Mouse (Mus musculus) intestine, embryonic 16.5 days (tissue): Measurements from ENCODE around the gene Plin3. TPM values are rescaled to one million over a fixed set of nuclear protein-coding genes. Genes with fewer than 3 reads are reported as not detected.
A peak's percentile ranks its signal among the peaks of the same experiment; 100 is the strongest.

ENCODE experiments used
- ATAC-seq: fragments of 200-750 bp; cut with Nextera tagmentation; 2 replicates; pipeline ENCODE4 v1.8.0; 2017; ENCODE audit warnings: moderate TSS enrichment, moderate library complexity
- H3K27ac ChIP-seq: fragments of 300-500 bp; sonication (generic); 2 replicates; pipeline ENCODE4 v1.5.1; 2014; ENCODE audit warnings: mild to moderate bottlenecking, low read length
- H3K27me3 ChIP-seq: fragments of 300-500 bp; sonication (generic); replicated peaks from 2 replicates; pipeline ENCODE4 v1.6.1; 2014; ENCODE audit warnings: low read length, control low read depth, mixed read lengths; ENCODE audit not compliant: control insufficient read depth, insufficient read depth
- H3K36me3 ChIP-seq: fragments of 300-500 bp; sonication (generic); 2 replicates; pipeline ENCODE4 v1.6.1; 2014; ENCODE audit warnings: low read length, control low read depth; ENCODE audit not compliant: control insufficient read depth, insufficient read depth
- H3K4me1 ChIP-seq: fragments of 300-500 bp; sonication (generic); 2 replicates; pipeline ENCODE4 v1.6.1; 2014; ENCODE audit warnings: low read length, control low read depth, mixed read lengths; ENCODE audit not compliant: control insufficient read depth, insufficient read depth
- H3K4me2 ChIP-seq: fragments of 300-500 bp; sonication (generic); 2 replicates; pipeline ENCODE4 v1.6.1; 2014; ENCODE audit warnings: low read depth, low read length, control low read depth
- H3K4me3 ChIP-seq: fragments of 300-500 bp; sonication (generic); 2 replicates; pipeline ENCODE4 v1.5.1; 2014; ENCODE audit warnings: mild to moderate bottlenecking, low read length
- H3K9ac ChIP-seq: fragments of 300-500 bp; sonication (generic); 2 replicates; pipeline ENCODE4 v1.6.1; 2014; ENCODE audit warnings: low read depth, low read length
- H3K9me3 ChIP-seq: fragments of 300-500 bp; sonication (generic); 2 replicates; pipeline ENCODE4 v1.6.1; 2016; ENCODE audit warnings: low read length, control low read depth; ENCODE audit not compliant: control insufficient read depth
- WGBS: fragments of 180-500 bp; shearing (Covaris S2); extraction: QIAGEN DNeasy Blood & Tissue Kit; methylation state at CpG from one replicate; pipeline ENCODE4 v1.1.7; 2014; 5-methylcytosine and 5-hydroxymethylcytosine counted together
- polyA plus RNA-seq: library from polyadenylated mRNA; unstranded; fragments of >200 nt; fragmentation: Nextera tagmentation; extraction: Ambion mirVana; gene quantifications from 2 replicates; pipeline ENCODE4 v1.2.1, GENCODE M21; 2015

The Plin3 gene
- polyA plus RNA-seq, result 287 and 364 TPM in 2 replicates

- H3K9me3 ChIP-seq, result no peaks in the 10 kb centered on the region
- peak within 1 kb of the TSS; percentile 70 for H3K9ac ChIP-seq
- H3K4me1 ChIP-seq, result peaks cover 17% of the 10 kb centered on the region
- 0 out of 2 replicates have a peak within 1 kb of the TSS, but pooled peaks have one; percentile 83 for H3K4me2 ChIP-seq
- no peak for ATAC-seq
- peak within 1 kb of the TSS; percentile 93; the same call in 1 of the 2 replicates for H3K27ac ChIP-seq
- no peaks in the 10 kb centered on the region for H3K36me3 ChIP-seq
- no peak within 1 kb of the TSS for H3K4me3 ChIP-seq
- 89% methylated on average over 4 of the region's 4 CpGs for WGBS
- no peaks in the 10 kb centered on the region for H3K27me3 ChIP-seq
Observed at GRCm38 (mm10) chr17:56292531-56293222, at the start of gene Plin3. TSS of gene Plin3 (minus strand) at chr17:56292873.

- no peak for ATAC-seq
- Histone ChIP-seq H3K27ac (no peak overlapping the region), H3K36me3 (no peaks in the 10 kb centered on the region)
Observed at GRCm38 (mm10) chr17:56340717-56341116, 48.0 kb upstream of the Plin3 start.

GRCm38 (mm10) chr17:56338909-56339308 lies 46.2 kb upstream of the Plin3 start:
- Histone ChIP-seq H3K4me2 (no peak overlapping the region), H3K27me3 (no peaks in the 10 kb centered on the region), H3K4me1 (peaks cover 4% of the 10 kb centered on the region; the same call in 1 of the 2 replicates), H3K4me3 (no peak overlapping the region), H3K9me3 (no peaks in the 10 kb centered on the region), H3K27ac (no peak overlapping the region), H3K36me3 (no peaks in the 10 kb centered on the region), H3K9ac (no peak overlapping the region)
- 62% methylated on average over 4 of the region's 4 CpGs for WGBS
- no peak; the same call in 1 of the 2 replicates for ATAC-seq

More at GRCm38 (mm10) chr17:56340717-56341116, 48.0 kb upstream of the Plin3 start:
- no peaks in the 10 kb centered on the region for H3K4me1 ChIP-seq
- H3K9ac ChIP-seq, result no peak overlapping the region
- no peak overlapping the region for H3K4me3 ChIP-seq
- H3K4me2 ChIP-seq, result no peak overlapping the region
- H3K27me3 ChIP-seq, result no peaks in the 10 kb centered on the region
- H3K9me3 ChIP-seq, result no peaks in the 10 kb centered on the region

- no peak overlapping the region for H3K4me2 ChIP-seq
- 87% methylated on average over 6 of the region's 6 CpGs for WGBS
- H3K27me3 ChIP-seq, result no peaks in the 10 kb centered on the region
- H3K4me1 ChIP-seq, result peaks cover 4% of the 10 kb centered on the region; the same call in 1 of the 2 replicates
- H3K27ac ChIP-seq, result no peak overlapping the region
- no peak for ATAC-seq
- H3K9me3 ChIP-seq, result no peaks in the 10 kb centered on the region
- no peak overlapping the region for H3K4me3 ChIP-seq
- H3K9ac ChIP-seq, result no peak overlapping the region
- H3K36me3 ChIP-seq, result no peaks in the 10 kb centered on the region
Observed at GRCm38 (mm10) chr17:56337791-56338190, 45.1 kb upstream of the Plin3 start.

- WGBS, result 51% methylated on average over 4 of the region's 4 CpGs
- Histone ChIP-seq H3K36me3 (no peaks in the 10 kb centered on the region), H3K27ac (no peak overlapping the region), H3K9me3 (no peaks in the 10 kb centered on the region), H3K27me3 (no peaks in the 10 kb centered on the region), H3K4me2 (no peak overlapping the region), H3K4me3 (no peak overlapping the region), H3K9ac (no peak overlapping the region), H3K4me1 (peaks cover 4% of the 10 kb centered on the region; the same call in 1 of the 2 replicates)
- no peak for ATAC-seq
Observed at GRCm38 (mm10) chr17:56337190-56337589, 44.5 kb upstream of the Plin3 start.

GRCm38 (mm10) chr17:56332987-56333386 lies 40.3 kb upstream of the Plin3 start:
- H3K4me3 ChIP-seq, result no peak overlapping the region
- peaks cover 17% of the 10 kb centered on the region for H3K4me1 ChIP-seq
- no peak for ATAC-seq
- H3K4me2 ChIP-seq, result no peak overlapping the region
- H3K27ac ChIP-seq, result no peak overlapping the region
- H3K9ac ChIP-seq, result no peak overlapping the region
- no peaks in the 10 kb centered on the region for H3K36me3 ChIP-seq
- WGBS, result 47% methylated on average over 8 of the region's 8 CpGs
- H3K27me3 ChIP-seq, result no peaks in the 10 kb centered on the region
- no peaks in the 10 kb centered on the region for H3K9me3 ChIP-seq

GRCm38 (mm10) chr17:56331256-56331655 lies 38.6 kb upstream of the Plin3 start:
- Histone ChIP-seq H3K27me3 (no peaks in the 10 kb centered on the region), H3K9ac (no peak overlapping the region), H3K27ac (no peak overlapping the region), H3K4me2 (no peak overlapping the region), H3K4me3 (no peak overlapping the region), H3K36me3 (no peaks in the 10 kb centered on the region), H3K4me1 (peaks cover 29% of the 10 kb centered on the region), H3K9me3 (no peaks in the 10 kb centered on the region)
- ATAC-seq, result no peak

GRCm38 (mm10) chr17:56330345-56330744 lies 37.7 kb upstream of the Plin3 start:
- Histone ChIP-seq H3K9ac (no peak overlapping the region), H3K4me3 (no peak overlapping the region), H3K9me3 (no peaks in the 10 kb centered on the region), H3K4me1 (peaks cover 29% of the 10 kb centered on the region), H3K27me3 (no peaks in the 10 kb centered on the region), H3K4me2 (no peak overlapping the region), H3K27ac (no peak overlapping the region), H3K36me3 (no peaks in the 10 kb centered on the region)
- no peak for ATAC-seq
- 67% methylated on average over 3 of the region's 3 CpGs for WGBS

- no peak for ATAC-seq
- Histone ChIP-seq H3K4me2 (no peak overlapping the region), H3K36me3 (no peaks in the 10 kb centered on the region), H3K27me3 (no peaks in the 10 kb centered on the region), H3K4me1 (peaks cover 32% of the 10 kb centered on the region), H3K9me3 (no peaks in the 10 kb centered on the region), H3K27ac (no peak overlapping the region), H3K9ac (no peak overlapping the region), H3K4me3 (no peak overlapping the region)
Observed at GRCm38 (mm10) chr17:56329267-56329666, 36.6 kb upstream of the Plin3 start.
